Mouse (Mus musculus) ES-Bruce4 (cell line): ENCODE data around the gene Zfp276.

ENCODE experiments used
- CTCF ChIP-seq: IDR thresholded peaks from one replicate; pipeline ENCODE4 v1.8.1; 2011; ENCODE audit warnings: low read depth, low read length
- POLR2A ChIP-seq: IDR thresholded peaks from one replicate; pipeline ENCODE4 v1.8.1; 2011; ENCODE audit warnings: low read length; ENCODE audit not compliant: insufficient read depth

DNA sequence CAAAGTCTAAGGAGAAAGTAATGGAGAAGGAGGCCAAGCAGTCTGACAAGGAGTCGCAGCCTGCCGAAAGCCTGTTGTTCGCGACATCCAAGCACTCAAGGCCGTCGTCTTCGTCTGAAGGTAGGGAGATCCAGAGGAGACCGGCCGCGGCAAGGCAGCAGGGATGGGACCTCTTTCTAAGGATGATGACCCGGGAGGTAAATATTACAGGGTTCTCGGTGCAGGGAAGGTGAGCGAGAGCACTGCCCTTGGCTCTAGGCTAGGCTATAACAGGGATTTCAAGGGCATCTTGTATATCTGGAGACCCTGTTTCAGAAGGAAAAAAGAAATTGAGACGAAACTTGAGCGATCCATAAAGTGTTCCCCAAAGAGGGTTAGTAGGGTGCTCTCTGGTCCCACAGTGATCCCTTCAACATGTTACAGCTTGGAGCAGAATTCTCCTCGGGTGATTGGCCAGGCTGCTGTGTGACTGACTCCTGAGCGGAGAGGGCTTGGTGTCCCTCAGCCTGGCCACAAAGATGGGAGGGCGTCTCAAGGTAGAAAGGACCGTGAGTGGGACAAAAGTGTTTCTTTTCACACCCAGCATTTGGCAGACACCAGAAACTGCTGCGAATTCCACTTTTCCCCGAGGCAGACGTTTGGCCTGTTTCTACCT lies 40.8 kb upstream of the Zfp276 start:
- TF ChIP-seq POLR2A, result no peak
- TF ChIP-seq CTCF, result no peak
